Mouse (Mus musculus) urinary bladder, postnatal 25 days (tissue): ENCODE measurements around the gene Pheta2.

Source experiments
- DNase-seq: peaks from one replicate; pipeline ENCODE4 v3.0.0; 2022; ENCODE audit warnings: low spot score

Pheta2 gene

DNA sequence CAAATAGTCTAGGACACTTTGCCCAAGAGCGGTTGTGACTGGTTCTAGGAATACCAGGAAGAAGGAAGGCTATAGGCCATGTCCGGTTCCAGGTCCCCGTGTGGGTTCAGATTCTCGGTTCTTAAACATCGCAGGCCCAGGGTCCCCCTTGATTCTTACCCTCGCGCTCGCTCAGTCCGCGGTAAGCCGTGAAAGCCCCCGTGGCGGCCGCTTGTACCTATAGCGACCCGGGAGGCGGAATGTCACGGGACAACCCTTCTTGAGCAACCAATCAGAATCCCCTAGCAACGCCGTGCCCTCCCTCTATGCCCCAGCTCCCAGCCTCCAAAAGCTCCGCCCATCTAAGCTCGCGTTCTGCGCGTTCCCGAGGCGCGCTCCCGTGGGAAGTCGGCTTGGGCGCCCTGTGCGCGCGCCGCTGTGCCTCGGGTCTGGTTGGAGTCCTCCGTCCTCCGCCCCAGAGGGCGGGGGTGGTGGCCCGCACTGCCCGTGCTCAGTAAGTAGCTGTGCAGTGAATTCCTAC lies at the start of gene Pheta2, which contains the start of the genes Naga and Smdt1:
TSS of gene Pheta2 (plus strand) at position 350 of the 520 bp plus-strand sequence.
TSS of gene Naga (minus strand) at position 333 of the 520 bp plus-strand sequence.
TSS of gene Smdt1 (plus strand) at position 367 of the 520 bp plus-strand sequence.
- peak; percentile 95 for DNase-seq

DNA sequence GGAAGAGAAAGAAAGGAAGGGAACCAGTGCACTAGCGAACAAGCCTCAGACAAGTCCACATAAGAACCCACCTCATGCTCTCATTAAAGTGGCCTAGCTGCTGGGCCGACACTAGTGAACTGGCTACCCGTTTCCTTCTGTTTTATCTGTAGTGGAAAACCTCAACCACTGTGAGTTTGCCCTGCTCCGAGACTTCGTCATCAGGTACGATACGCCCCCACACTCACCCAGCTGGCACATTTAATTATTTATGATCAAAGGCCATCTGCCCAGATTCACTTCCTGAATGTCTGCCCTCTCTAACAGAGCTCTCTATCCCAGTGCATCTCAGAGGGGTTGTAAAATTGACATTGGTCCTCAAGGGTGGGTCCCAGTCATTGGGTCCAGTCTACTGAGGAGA lies 48.5 kb upstream of the Pheta2 start:
- no peak for DNase-seq

DNA sequence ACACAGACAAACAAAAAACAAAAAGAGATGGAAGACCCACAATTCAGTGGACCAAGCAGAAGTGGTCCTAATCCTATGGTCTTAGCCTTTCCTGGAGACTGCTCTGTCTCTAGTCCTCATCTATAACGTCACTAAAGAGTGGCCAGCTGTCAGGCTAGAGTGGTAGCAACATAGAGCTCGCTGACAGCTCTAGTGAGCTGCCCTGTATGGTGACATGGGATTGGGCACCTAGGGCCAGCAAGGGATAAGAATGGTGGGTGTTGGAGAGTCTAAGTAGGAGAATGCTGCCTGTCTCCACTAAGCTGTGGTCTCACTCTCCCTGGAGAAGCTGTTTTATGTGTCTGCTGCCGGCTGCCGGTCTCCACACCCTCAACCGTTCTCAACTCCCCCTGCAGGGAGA lies 45.9 kb upstream of the Pheta2 start:
- no peak for DNase-seq

DNA sequence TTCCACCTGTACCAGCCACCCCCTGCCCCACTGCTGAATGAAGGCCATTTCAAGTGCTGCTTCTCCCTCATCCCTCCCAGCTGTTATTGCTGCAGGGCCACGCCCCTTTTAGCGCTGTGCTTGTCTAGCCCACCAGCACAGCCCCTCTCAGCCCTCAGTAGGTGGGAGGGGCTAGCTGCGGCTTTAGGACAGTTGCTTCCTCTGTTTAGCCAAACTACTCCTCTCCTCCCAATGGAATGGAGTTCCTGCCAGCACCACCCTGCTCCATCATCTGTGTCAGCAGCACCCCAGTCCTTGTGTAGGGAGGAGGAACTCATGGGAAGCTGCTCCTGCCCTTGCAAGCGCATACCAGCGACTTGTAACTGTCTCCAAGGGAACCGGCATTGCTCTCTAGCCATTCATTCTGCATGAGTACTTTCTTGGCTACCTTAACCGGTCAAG lies 45.5 kb upstream of the Pheta2 start:
- DNase-seq: no peak

DNA sequence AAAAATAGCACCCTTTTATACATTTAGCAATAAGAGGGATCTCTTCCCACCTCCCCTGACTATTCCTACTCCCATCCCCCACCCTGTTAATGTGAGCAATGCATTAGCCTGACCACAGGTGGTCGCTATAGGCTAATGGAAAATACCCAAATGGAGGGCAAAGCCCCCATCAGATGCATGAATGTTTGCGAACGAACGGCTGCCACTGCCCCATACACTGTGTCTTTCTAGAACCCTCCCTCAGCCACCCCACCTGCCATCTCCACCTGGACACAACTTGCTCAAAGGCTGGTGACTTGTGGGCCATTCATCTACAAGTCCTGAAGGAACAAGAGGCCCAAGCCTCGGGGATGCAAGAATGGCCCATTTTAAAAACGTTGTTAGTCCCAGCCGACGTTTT lies 44.7 kb upstream of the Pheta2 start:
- DNase-seq: no peak

DNA sequence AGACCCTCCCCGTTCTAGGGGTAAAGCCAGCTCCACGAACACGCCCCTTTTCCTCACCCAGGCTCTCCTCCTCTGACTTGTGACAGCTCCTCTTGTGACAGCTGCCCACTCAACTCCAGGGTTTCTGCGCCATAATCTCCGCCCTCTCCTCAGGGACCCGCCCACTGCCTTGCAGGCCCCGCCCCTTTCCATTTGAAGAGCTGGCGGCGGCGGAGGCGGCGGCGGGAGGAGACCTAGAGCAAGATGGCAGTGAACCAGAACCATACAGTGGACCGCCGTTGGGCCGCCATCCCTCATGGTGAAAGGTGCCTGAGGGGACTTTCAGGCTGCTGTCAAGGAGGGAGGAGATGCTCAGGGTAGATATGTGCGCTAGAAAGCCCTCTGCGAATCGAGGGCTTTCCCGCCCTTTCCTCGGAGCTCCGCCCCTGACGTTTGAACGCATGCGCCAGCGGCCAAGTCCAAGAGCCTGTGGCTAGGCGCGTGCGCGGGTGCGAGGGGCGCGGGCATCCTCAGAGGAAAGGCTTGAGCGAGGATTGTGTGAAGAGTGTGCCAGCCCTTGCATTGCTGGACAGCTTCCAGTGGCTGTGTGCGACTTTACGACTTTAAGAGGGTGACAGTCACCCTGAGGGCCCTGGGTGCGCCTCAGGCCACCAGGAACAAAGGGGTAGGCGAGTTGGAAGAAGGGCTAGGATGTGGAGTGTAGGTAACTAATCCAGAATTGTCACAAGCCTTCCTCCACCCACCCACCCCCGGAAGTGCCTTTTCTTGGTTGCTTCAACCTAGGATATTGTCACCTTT lies 39.8 kb upstream of the Pheta2 start, which contains the start of gene Wbp2nl:
TSS of gene Wbp2nl (plus strand) at position 191 of the 798 bp plus-strand sequence.
- DNase-seq: no peak

DNA sequence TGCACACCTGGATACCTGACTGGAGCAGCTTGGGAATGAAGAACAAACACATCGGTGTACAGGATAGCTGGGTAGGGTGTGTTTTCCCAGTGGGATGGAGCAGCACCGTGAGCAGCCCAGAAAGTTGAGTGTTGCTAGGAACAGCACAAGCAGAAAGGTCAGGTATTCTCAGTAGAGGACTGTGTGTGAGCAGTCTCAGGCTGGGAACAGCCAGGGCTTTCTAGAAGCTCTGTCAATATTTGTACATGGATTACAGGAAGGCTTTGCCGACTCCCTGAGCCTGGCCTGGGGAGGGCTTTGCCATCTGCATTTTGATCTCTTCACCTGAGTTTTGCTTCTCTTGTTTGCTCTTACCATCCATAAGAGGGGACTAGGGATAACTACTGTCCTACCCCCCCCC lies 31.6 kb upstream of the Pheta2 start:
- DNase-seq: no peak

DNA sequence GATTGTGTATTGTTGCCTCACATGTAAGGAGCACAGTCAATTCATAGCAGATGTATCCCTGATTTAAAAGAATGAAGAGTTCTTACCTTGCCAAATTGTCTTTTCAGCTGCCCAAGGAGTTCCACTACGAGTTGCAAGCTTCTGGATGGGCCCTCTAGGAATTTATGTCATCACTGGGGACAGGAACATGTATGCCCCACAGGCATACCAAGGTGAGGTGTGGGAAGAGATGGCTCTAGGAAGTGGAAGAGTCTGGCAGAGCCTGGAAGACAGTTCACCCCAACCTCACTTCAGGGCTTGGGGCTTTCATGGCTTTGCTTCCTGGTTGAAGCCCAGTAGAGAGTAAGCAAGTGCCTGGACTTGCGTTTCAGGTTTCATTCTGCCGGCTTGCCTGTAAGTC lies 30.3 kb upstream of the Pheta2 start:
- DNase-seq: no peak

DNA sequence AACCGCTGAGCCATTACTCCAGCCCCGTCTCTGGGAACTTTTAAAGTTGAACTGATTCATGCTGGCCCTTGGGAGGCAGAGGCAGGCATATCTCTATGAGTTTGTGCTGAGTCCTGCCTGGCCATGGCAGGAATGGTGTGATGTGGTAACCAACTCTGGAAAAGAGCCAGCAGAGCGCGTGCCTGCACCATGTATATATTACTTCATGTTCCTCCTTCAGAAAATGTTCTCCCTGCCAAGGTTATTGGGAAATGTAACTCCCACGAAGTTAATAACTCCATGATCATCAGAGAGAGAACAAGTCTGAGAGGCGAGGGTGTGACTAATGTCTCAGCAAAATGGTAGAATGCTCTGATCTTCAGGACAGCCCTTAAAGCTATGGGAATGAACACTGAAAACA lies 20.9 kb upstream of the Pheta2 start:
- no peak for DNase-seq

DNA sequence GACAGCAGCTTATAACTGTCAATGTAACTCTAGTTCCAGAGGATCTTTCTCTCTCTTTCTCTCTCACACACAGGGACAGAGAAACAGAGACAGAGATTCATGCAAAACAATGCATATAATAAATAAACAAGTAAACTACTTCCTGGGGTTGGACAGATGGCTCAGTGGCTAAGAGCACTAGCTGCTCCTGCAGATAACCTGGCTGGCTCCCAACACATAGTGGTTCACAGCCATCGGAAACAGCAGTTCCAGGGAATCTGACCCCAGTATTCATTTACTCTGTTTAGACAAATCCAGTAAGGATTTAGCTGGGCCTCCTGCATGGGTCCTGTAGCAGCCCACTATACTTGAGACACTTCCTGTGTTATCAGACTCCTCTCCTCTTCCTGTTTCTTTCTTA lies 19.1 kb upstream of the Pheta2 start:
- no peak for DNase-seq

DNA sequence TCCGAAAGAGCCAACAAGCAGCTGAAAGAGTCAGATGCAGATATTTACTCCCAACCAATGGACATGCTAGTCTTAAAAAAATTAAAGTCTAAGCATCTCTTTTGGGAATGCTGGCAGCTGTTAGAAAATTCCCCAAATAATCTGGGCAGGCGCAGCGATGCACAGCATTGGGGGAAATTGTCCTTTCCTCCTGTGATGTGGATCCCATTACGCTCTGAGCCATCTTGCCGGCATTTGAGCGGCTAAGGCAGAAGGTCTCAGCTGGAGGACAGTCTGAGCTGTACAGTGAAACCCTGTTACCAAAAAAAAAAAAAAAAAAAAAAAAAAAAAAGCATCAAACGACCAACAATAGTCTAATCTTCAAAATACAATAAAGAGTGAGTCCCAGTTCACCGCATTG lies 16.5 kb upstream of the Pheta2 start:
- no peak for DNase-seq

DNA sequence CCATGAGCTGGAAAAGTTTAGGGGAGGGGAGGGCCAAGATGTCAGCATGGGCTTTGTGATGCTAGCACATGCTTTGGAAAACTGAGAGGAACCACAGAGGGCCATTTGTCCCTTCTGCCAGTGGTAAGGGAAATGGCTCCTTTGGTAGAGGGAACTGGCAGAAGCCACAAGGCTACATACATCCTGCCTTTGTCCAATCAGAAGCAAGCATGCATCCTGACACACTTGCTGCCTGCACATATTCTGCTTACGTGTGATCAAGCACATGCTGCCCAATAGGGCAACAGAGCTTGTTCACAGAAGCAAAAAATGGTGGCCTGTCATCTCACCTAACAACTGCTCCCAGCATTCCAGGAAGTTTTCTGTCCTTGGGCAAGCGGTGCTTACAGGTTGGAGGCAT lies 13.4 kb upstream of the Pheta2 start:
- DNase-seq: no peak

DNA sequence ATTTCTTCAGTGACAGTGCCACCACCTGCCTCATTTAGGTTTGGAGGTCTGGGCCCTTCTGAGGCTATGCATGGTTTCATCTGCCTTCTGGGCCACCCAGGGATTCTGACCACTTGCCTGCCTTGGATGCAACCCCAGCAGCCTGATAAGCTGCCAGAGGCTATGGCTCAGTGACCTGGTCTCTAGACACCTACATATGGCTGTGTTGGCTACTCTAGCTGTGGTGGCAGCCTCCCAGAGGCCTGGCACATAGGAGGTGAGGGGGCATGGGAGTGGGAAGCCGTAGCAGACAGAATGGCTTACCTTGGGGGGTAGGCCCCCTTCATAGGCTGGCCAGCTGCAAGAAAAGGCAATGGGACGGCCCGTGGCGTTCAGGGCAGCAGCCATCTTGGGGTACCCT lies 3.5 kb upstream of the Pheta2 start:
- DNase-seq: no peak

DNA sequence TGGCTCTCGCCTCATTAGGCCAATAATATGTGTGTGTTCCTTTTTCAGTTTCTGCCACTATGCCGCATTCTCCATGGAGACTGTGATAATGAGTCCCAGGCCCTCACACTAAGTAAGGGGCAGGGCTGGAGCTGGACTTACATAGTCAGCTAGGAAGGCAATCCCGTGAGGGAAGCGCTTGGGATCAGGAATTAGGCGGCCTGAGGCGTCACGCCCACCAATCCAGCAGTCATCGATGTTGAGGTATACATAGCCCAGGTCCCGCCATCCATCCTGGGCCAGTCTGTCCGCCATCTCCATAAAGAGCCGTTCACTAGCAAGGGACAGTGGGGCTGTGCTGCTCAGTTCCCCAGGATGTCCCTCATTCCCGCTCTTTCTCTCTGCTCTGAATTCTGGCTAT lies 2.1 kb upstream of the Pheta2 start:
- DNase-seq: no peak

DNA sequence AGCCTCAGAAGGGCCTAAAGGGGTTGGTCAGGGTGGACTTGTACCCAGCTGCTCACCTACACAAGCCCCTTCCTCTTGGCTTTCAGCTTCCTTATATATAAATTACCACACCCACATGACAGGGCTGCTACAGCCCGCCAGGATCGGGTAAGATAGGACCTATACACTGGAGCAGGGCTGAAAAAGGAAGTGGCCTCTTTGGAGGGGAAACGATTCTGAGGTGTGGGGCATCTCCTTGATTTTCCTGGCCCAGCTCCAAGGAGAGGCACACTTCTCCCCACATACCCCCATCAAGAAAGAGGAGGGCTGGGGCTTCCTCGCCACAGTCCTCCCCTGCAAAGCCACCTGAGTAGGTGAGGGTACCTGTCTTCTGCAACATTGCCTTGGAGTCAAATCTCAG lies 867 bp upstream of the Pheta2 start:
- no peak for DNase-seq

DNA sequence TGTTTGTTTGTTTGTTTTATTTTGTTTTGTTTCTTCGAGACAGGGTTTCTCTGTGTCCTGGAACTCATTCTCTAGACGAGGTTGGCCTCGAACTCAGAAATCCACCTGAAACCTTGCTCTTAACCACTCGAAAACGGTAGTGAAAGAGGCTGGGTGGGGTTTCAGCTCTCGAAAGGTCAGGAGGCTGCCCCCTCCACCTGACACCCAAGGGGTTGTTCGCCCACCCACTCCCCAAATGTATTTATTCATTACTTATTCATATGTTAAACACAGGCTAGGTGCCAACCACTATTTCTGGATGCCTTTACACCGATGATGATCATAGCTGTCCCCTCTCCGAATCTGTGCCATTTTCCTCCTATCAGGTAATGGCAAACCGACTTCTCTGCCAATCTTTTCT lies 408 bp downstream of the Pheta2 start:
- no peak for DNase-seq

DNA sequence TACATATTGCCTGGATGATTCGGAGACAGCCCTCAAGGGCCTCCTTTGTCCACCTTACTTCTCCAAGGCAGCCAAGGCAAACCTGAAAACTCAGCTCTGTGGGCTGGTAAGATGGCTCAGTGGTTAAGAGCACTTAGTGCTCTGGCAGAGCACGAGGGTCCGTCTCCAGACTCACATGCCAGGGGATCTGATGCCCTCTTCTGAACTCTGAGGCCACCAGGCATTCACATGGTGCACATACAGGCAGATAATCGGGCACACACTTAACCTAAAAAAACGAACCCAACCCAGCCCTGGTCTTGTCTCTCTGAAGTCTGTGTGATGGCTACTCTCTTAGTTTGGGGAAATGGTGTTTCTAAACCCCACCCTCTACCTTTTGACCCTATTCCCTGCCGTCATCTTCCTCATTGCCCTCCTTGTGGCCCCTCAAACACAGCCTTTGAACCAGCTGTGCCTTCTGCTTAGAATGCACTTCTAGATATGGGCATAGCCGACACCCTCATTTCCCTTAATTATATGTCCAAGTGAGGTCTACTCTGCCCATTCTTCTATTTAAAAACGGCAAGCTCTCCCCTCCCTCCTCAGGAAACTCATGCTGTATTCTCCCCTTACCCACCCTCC lies 1.0 kb downstream of the Pheta2 start:
- DNase-seq: no peak

DNA sequence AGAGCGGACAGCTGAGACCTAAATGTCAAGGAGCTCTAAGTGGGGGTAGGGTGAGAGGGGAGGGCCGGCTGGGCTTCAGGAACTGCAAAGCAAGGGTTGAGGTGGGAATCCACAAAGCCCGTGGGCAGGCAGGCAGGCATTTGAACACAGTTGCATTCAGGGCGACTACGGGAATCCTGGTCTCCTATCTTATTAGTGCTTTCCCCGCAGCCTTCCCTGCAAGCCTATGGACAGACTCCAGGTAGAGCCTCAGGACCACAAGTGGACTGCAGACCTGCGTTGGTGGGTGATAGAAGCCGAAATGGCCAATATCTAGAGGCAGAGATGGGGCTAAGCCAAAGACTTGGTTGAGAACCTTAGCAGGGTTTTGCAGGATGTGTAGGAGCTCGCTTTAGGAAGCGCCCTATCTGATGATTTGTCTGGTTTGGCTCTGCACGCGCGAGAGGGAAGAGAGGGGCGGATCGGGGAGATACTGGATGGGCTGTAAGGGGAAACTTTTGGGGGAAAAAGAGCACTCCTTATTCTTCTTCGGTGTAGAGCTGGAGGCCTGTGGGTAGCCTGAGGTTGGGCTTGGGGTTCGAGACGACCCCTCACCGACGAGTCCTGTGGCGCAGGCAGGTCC lies 1.8 kb downstream of the Pheta2 start:
- no peak for DNase-seq

DNA sequence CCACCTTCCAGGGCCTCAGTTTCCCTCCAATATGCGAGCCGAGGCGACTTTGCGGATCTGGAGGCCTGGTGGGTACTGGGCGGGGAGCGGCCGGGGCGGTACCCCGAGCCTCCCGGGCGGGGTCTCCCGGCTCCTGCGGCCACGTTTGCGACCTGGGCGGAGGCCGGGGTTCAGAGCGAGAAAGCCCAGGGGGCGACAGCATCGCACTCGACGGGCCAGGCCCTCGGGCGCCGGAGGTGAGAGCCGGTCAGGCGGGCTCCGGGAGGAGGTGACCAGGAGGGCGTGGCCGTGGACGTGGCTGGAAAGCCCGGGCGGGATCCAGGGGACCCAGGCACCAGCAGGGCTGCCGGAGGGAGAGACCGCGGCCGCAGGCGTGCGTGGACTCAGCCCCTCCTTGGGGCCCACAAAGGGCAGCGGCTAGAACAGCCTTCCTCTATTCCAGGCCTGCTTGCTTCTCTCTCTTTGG lies 2.3 kb downstream of the Pheta2 start:
- DNase-seq: peak; percentile 60

DNA sequence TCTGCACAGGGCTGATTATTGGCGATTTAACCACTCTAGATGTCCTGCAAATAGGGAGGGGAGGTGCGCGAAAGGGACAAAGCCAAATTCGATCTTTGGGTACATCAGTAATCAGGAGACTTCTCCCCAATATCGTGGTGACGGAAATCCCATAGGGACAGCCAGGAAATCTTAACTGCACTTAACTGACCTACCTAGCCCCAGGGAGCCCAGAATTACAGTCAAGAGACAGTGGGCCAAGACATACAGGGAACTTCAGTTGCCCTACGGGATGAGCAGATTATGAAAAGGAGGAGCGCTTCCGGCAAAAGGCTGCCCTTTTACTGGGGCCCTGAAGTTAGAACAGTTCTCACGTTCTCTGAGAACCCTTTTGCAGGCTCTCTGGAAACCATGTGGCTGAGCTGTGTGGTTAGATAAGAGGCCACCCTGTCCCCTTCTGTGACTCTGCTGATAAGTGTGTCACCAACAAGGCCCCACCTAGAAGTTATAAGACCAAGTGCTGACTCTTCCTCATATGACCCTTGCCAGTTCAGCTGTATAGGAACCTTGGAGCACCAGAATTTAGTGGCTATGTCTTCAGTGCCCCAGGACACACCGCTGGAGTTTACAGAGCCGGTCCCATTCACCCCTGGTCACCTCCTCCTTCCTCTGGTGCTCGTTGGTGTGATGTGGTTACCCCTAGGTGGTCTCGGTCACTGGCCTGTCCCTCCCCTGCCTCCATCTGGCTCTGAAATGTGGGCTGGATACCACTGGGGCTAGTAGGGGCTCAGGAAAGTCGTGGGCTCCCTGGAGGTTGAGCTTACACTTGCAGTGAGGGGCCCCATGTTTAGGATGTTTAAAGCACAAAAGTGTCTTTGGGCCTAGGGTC lies 3.2 kb downstream of the Pheta2 start:
- no peak for DNase-seq

DNA sequence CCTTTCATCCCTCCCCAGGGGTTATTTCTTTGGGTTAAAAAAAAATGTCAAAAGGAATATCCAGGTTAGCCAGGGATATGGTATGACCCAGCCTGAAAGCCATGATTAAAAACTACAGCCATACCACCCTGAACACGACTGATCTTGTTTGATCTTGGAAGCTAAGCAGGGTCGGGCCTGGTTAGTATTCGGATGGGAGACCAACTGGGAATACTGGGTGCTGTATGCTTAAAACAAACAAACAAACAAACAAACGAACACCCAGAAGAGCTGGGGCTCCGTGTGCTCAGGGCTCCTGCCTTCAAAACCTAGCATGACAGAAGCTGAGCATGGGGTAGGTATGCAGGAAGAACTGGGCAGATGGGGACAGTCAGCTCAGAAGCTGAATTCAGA lies 3.8 kb downstream of the Pheta2 start:
- no peak for DNase-seq
